Mouse (Mus musculus) forebrain, embryonic 16.5 days (tissue): ENCODE measurements at regions not wholly inside any gene's neighbourhood (a gene's known extent, or its start where the extent isn't known, plus 50 kb on each side); places are given as distances from the start of the nearest gene placed in this dataset.

Experiments
- ATAC-seq: fragments of 200-750 bp; cut with Nextera tagmentation; 2 replicates; pipeline ENCODE4 v1.8.0; 2017; ENCODE audit warnings: mild to moderate bottlenecking, moderate library complexity
- H3K27ac ChIP-seq: fragments of 300-500 bp; sonication (generic); 2 replicates; pipeline ENCODE4 v1.5.1; 2014; ENCODE audit warnings: low read length, control low read depth
- H3K27me3 ChIP-seq: fragments of 300-500 bp; sonication (generic); replicated peaks from 2 replicates; pipeline ENCODE4 v1.6.1; 2014; ENCODE audit warnings: low read length; ENCODE audit not compliant: control insufficient read depth, insufficient read depth
- H3K36me3 ChIP-seq: fragments of 300-500 bp; sonication (generic); 2 replicates; pipeline ENCODE4 v1.6.1; 2014; ENCODE audit not compliant: control insufficient read depth, insufficient read depth
- H3K4me1 ChIP-seq: fragments of 300-500 bp; sonication (generic); replicated peaks from 2 replicates; pipeline ENCODE4 v1.6.1; 2014; ENCODE audit warnings: low read length; ENCODE audit not compliant: control insufficient read depth, insufficient read depth
- H3K4me2 ChIP-seq: fragments of 300-500 bp; sonication (generic); 2 replicates; pipeline ENCODE4 v1.6.1; 2014; ENCODE audit warnings: mild to moderate bottlenecking, low read length, control low read depth
- H3K4me3 ChIP-seq: fragments of 300-500 bp; sonication (generic); replicated peaks from 2 replicates; pipeline ENCODE4 v1.5.1; 2014; ENCODE audit warnings: mild to moderate bottlenecking, low read length, control low read depth
- H3K9ac ChIP-seq: fragments of 300-500 bp; sonication (generic); replicated peaks from 2 replicates; pipeline ENCODE4 v1.6.1; 2014; ENCODE audit warnings: low read depth, low read length, control low read depth
- H3K9me3 ChIP-seq: fragments of 300-500 bp; sonication (generic); 2 replicates; pipeline ENCODE4 v1.6.1; 2016; ENCODE audit warnings: low read length; ENCODE audit not compliant: control insufficient read depth
- WGBS: fragments of 180-500 bp; shearing (Covaris S2); extraction: QIAGEN DNeasy Blood & Tissue Kit; methylation state at CpG from one replicate; pipeline ENCODE4 v1.1.7; 2014; 5-methylcytosine and 5-hydroxymethylcytosine counted together

- Histone ChIP-seq H3K4me3 (no peak overlapping the region), H3K9me3 (no peaks in the 10 kb centered on the region), H3K27me3 (no peaks in the 10 kb centered on the region), H3K4me1 (0 out of 2 replicates have a peak, but pooled peaks cover 2% of the 10 kb centered on the region), H3K4me2 (no peak overlapping the region), H3K36me3 (no peaks in the 10 kb centered on the region), H3K9ac (no peak overlapping the region), H3K27ac (no peak overlapping the region)
- 86% methylated on average over 7 of the region's 7 CpGs for WGBS
- ATAC-seq = no peak
Measured at GRCm38 (mm10) chr16:87245441-87245840, 108.5 kb upstream of the N6amt1 start.

GRCm38 (mm10) chr16:87242027-87242426 is 112.0 kb upstream of the N6amt1 start:
- no peak for ATAC-seq
- no peaks in the 10 kb centered on the region for H3K4me1 ChIP-seq
- H3K9me3 ChIP-seq = no peaks in the 10 kb centered on the region
- H3K27ac ChIP-seq = no peak overlapping the region
- 85% methylated on average over 7 of the region's 7 CpGs for WGBS
- no peaks in the 10 kb centered on the region for H3K27me3 ChIP-seq
- H3K9ac ChIP-seq = no peak overlapping the region
- no peak overlapping the region for H3K4me3 ChIP-seq
- H3K4me2 ChIP-seq = no peak overlapping the region
- no peaks in the 10 kb centered on the region for H3K36me3 ChIP-seq

GRCm38 (mm10) chr16:87239105-87239504 is 114.9 kb upstream of the N6amt1 start:
- no peak overlapping the region for H3K9ac ChIP-seq
- H3K4me1 ChIP-seq = no peaks in the 10 kb centered on the region
- no peak overlapping the region for H3K4me2 ChIP-seq
- H3K4me3 ChIP-seq = no peak overlapping the region
- no peaks in the 10 kb centered on the region for H3K9me3 ChIP-seq
- H3K36me3 ChIP-seq = no peaks in the 10 kb centered on the region
- no peak for ATAC-seq
- H3K27me3 ChIP-seq = no peaks in the 10 kb centered on the region
- 91% methylated on average over 7 of the region's 7 CpGs for WGBS
- no peak overlapping the region for H3K27ac ChIP-seq

GRCm38 (mm10) chr16:87234199-87234598 is 119.8 kb upstream of the N6amt1 start:
- no peak for ATAC-seq
- WGBS = 64% methylated on average over 4 of the region's 4 CpGs

DNA sequence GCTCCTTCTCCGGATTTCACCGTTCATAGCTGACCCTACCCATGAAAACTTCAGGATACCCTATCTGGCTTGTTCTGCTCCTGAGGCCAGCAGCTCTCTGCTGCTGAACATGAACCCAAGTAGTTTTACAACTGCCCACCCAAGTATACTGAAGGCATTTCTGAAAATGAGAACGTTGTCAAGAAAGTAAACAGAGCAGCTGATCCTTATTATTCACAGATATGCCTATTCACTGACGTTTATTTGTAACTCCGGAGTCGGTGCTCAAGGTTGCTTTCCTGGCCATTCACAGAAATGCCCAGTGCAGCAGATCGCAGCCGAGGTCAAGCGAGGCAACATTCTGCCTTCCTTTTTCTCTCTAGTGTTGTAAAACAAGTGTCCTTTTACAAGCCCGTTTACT is 128.4 kb upstream of the N6amt1 start:
- WGBS = 90% methylated on average over 10 of the region's 10 CpGs
- ATAC-seq = no peak
- no peak overlapping the region for H3K27ac ChIP-seq
- H3K36me3 ChIP-seq = no peaks in the 10 kb centered on the region
- H3K4me2 ChIP-seq = no peak overlapping the region
- no peaks in the 10 kb centered on the region for H3K4me1 ChIP-seq
- H3K27me3 ChIP-seq = no peaks in the 10 kb centered on the region
- no peak overlapping the region for H3K9ac ChIP-seq
- no peaks in the 10 kb centered on the region for H3K9me3 ChIP-seq
- no peak overlapping the region for H3K4me3 ChIP-seq

More at GRCm38 (mm10) chr16:87234199-87234598, 119.8 kb upstream of the N6amt1 start:
- H3K27me3 ChIP-seq = no peaks in the 10 kb centered on the region
- no peak overlapping the region for H3K27ac ChIP-seq
- H3K4me1 ChIP-seq = no peaks in the 10 kb centered on the region
- no peak overlapping the region for H3K4me2 ChIP-seq
- no peaks in the 10 kb centered on the region for H3K36me3 ChIP-seq
- H3K9me3 ChIP-seq = no peaks in the 10 kb centered on the region
- H3K9ac ChIP-seq = no peak overlapping the region
- no peak overlapping the region for H3K4me3 ChIP-seq

DNA sequence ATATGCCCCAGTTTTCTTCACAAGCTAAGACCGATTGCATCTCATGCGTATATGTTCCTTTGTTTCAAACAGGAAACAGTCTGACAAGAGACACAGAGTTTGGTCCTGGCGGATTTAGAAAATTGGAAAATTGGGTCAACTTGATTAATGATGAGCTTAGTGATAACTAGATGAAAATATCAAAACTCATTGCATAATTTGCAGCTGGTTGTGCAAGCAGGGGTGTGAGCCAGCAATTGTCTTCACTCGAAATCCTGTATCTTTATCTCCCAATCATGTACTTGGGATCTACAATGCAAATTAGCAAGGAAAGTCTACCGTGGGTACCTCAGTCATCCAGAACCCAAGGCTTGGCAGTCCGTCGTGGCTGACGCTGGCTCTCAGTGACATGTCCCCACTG is 128.9 kb upstream of the N6amt1 start:
- Histone ChIP-seq H3K36me3 (no peaks in the 10 kb centered on the region), H3K9ac (no peak overlapping the region), H3K4me2 (no peak overlapping the region), H3K27me3 (no peaks in the 10 kb centered on the region), H3K27ac (no peak overlapping the region), H3K9me3 (no peaks in the 10 kb centered on the region), H3K4me3 (no peak overlapping the region), H3K4me1 (no peaks in the 10 kb centered on the region)
- 90% methylated on average over 8 of the region's 8 CpGs for WGBS
- ATAC-seq = no peak

DNA sequence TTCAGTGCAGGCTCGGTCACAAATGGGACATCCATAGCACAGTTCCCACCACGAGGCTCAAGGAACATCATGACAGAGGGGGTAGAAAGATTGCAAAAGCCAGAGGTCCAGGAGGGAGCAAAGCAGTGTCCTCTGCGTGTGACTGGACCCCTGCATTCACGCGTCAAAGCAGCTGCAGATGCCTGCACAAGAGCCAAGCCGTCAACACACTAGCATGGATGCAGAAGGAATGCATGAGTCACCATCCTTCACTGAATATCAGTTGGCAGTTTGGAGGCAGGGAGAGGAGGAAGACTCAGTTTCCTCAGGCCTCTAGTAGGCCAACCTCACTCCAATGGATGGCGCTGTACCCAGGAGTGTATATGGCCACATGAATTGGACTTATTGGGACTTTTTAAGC is 130.0 kb upstream of the N6amt1 start:
- no peak overlapping the region for H3K27ac ChIP-seq
- no peaks in the 10 kb centered on the region for H3K36me3 ChIP-seq
- no peak for ATAC-seq
- H3K4me1 ChIP-seq = no peaks in the 10 kb centered on the region
- H3K4me3 ChIP-seq = no peak overlapping the region
- WGBS = 90% methylated on average over 7 of the region's 7 CpGs
- no peaks in the 10 kb centered on the region for H3K27me3 ChIP-seq
- H3K9me3 ChIP-seq = no peaks in the 10 kb centered on the region
- no peak overlapping the region for H3K4me2 ChIP-seq
- no peak overlapping the region for H3K9ac ChIP-seq

DNA sequence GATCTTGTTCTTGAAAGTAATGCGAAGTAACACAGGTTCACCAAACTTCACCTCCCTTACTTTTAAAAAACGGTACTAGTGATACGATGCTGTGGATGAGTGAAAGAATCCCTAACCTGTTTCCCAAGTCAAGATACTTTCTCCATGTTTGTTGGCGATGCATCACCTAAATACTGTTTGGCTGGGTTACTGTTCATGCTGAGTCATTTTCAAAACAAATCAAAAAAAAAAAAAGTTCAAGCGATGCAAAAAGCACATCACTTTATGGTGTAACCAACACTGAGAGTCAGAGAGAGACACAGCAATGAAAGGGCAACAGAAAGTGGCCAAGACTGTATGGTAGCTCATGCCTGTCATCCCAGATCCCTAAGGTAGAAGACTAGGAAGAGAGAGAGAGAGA is 133.4 kb upstream of the N6amt1 start:
- H3K4me3 ChIP-seq = no peak overlapping the region
- no peak for ATAC-seq
- no peaks in the 10 kb centered on the region for H3K36me3 ChIP-seq
- no peak overlapping the region for H3K9ac ChIP-seq
- 93% methylated on average over 5 of the region's 5 CpGs for WGBS
- H3K27ac ChIP-seq = no peak overlapping the region
- no peaks in the 10 kb centered on the region for H3K9me3 ChIP-seq
- no peaks in the 10 kb centered on the region for H3K27me3 ChIP-seq
- H3K4me1 ChIP-seq = no peaks in the 10 kb centered on the region
- H3K4me2 ChIP-seq = no peak overlapping the region

GRCm38 (mm10) chr16:87220201-87220600 is 133.8 kb upstream of the N6amt1 start:
- no peak overlapping the region for H3K27ac ChIP-seq
- no peak overlapping the region for H3K4me3 ChIP-seq
- no peak overlapping the region for H3K9ac ChIP-seq
- H3K4me1 ChIP-seq = no peaks in the 10 kb centered on the region
- no peaks in the 10 kb centered on the region for H3K9me3 ChIP-seq
- H3K36me3 ChIP-seq = no peaks in the 10 kb centered on the region
- no peak overlapping the region for H3K4me2 ChIP-seq
- WGBS = 60% methylated on average over 4 of the region's 4 CpGs
- no peaks in the 10 kb centered on the region for H3K27me3 ChIP-seq
- ATAC-seq = no peak

DNA sequence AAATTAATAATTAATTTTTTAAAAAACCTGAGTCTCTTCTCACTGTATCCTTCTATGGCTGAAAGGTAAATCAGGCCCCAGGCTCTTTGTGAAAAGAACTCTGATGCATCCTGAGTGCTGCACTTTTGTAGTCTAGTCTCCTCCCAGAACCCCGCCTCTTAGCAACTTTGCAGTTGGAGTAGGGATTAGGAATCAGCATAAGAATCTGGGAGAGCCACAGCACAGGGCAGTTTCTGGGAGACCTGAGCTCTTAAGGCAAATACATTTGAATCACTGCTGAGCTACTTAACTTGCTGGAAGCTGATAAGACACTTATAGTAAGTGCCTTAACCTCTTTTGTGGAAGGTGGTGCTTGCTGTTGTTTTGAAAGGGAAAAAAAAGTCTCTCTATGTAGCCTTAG is 146.1 kb upstream of the N6amt1 start:
- H3K4me2 ChIP-seq = no peak overlapping the region
- WGBS = 50% methylated on average over 1 of the region's 1 CpGs
- no peaks in the 10 kb centered on the region for H3K36me3 ChIP-seq
- H3K9me3 ChIP-seq = no peaks in the 10 kb centered on the region
- no peaks in the 10 kb centered on the region for H3K4me1 ChIP-seq
- H3K27ac ChIP-seq = no peak overlapping the region
- H3K27me3 ChIP-seq = no peaks in the 10 kb centered on the region
- ATAC-seq = no peak
- no peak overlapping the region for H3K9ac ChIP-seq
- H3K4me3 ChIP-seq = no peak overlapping the region
